Mouse (Mus musculus) lung, embryonic 16.5 days (tissue): ENCODE data around the gene Olfr71. TPM values are rescaled to one million over a fixed set of nuclear protein-coding genes. Genes with fewer than 3 reads are reported as not detected.

Source experiments
- ATAC-seq: fragments of 200-750 bp; cut with Nextera tagmentation; 2 replicates; pipeline ENCODE4 v1.8.0; 2017; ENCODE audit warnings: low read depth, mild to moderate bottlenecking, moderate library complexity
- H3K27ac ChIP-seq: fragments of 300-500 bp; sonication (generic); 2 replicates; pipeline ENCODE4 v1.5.1; 2014; ENCODE audit warnings: mild to moderate bottlenecking, control low read depth, low read length
- H3K27me3 ChIP-seq: fragments of 300-500 bp; sonication (generic); 2 replicates; pipeline ENCODE4 v1.6.1; 2014; ENCODE audit warnings: low read depth, low read length, mixed read lengths; ENCODE audit not compliant: control insufficient read depth, insufficient read depth
- H3K36me3 ChIP-seq: fragments of 300-500 bp; sonication (generic); 2 replicates; pipeline ENCODE4 v1.6.1; 2014; ENCODE audit warnings: low read length; ENCODE audit not compliant: control insufficient read depth, insufficient read depth
- H3K4me1 ChIP-seq: fragments of 300-500 bp; sonication (generic); replicated peaks from 2 replicates; pipeline ENCODE4 v1.6.1; 2014; ENCODE audit warnings: low read length, mixed read lengths; ENCODE audit not compliant: control insufficient read depth, insufficient read depth
- H3K4me2 ChIP-seq: fragments of 300-500 bp; sonication (generic); 2 replicates; pipeline ENCODE4 v1.6.1; 2014; ENCODE audit warnings: low read depth, low read length, control low read depth
- H3K4me3 ChIP-seq: fragments of 300-500 bp; sonication (generic); 2 replicates; pipeline ENCODE4 v1.5.1; 2014; ENCODE audit warnings: mild to moderate bottlenecking, low read length, control low read depth
- H3K9ac ChIP-seq: fragments of 300-500 bp; sonication (generic); 2 replicates; pipeline ENCODE4 v1.6.1; 2014; ENCODE audit warnings: low read length, control low read depth
- H3K9me3 ChIP-seq: fragments of 300-500 bp; sonication (generic); 2 replicates; pipeline ENCODE4 v1.6.1; 2016; ENCODE audit warnings: low read length; ENCODE audit not compliant: control insufficient read depth
- WGBS: fragments of 180-500 bp; shearing (Covaris S2); extraction: QIAGEN DNeasy Blood & Tissue Kit; methylation state at CpG from one replicate; pipeline ENCODE4 v1.1.7; 2014; 5-methylcytosine and 5-hydroxymethylcytosine counted together
- polyA plus RNA-seq: library from polyadenylated mRNA; unstranded; fragments of >200 nt; fragmentation: Nextera tagmentation; extraction: Ambion mirVana; gene quantifications from 2 replicates; pipeline ENCODE4 v1.2.1, GENCODE M21; 2015

The Olfr71 gene
- polyA plus RNA-seq, 1 experiment from 2014 or later: 0.16 TPM

GRCm38 (mm10) chr4:43732171-43732570, 22.1 kb upstream of the Olfr71 start:
- Histone ChIP-seq H3K4me3 (no peak overlapping the region), H3K9me3 (no peaks in the 10 kb centered on the region), H3K27ac (no peak overlapping the region), H3K4me1 (peaks cover 44% of the 10 kb centered on the region), H3K27me3 (no peaks in the 10 kb centered on the region), H3K4me2 (no peak overlapping the region), H3K36me3 (no peaks in the 10 kb centered on the region), H3K9ac (peak overlapping the region; percentile 2; the same call in 1 of the 2 replicates)
- 5% methylated on average over 1 of the region's 1 CpGs for WGBS
- ATAC-seq: no peak

- WGBS: 57% methylated on average over 21 of the region's 21 CpGs
- Histone ChIP-seq H3K4me1 (peaks cover 54% of the 10 kb centered on the region), H3K4me3 (no peak overlapping the region), H3K4me2 (peak overlapping the region; percentile 6; the same call in 1 of the 2 replicates), H3K9me3 (no peaks in the 10 kb centered on the region), H3K9ac (no peak overlapping the region), H3K27me3 (no peaks in the 10 kb centered on the region), H3K36me3 (no peaks in the 10 kb centered on the region), H3K27ac (peak overlapping the region; percentile 82)
- ATAC-seq: no peak
Measured at GRCm38 (mm10) chr4:43730750-43731297, 20.8 kb upstream of the Olfr71 start.

GRCm38 (mm10) chr4:43729794-43730550, 19.9 kb upstream of the Olfr71 start, which contains the start of gene Spaar:
Gene Spaar (plus strand): TSS chr4:43730034.
- H3K27ac ChIP-seq: peak within 1 kb of the TSS; percentile 82
- H3K4me1 ChIP-seq: peaks cover 54% of the 10 kb centered on the region
- H3K9ac ChIP-seq: no peak within 1 kb of the TSS
- H3K9me3 ChIP-seq: no peaks in the 10 kb centered on the region
- no peaks in the 10 kb centered on the region for H3K36me3 ChIP-seq
- WGBS: 35% methylated on average over 14 of the region's 14 CpGs
- H3K4me2 ChIP-seq: peak within 1 kb of the TSS; percentile 19; the same call in 1 of the 2 replicates
- peak; percentile 29 for ATAC-seq
- no peaks in the 10 kb centered on the region for H3K27me3 ChIP-seq
- no peak within 1 kb of the TSS for H3K4me3 ChIP-seq

- 35% methylated on average over 3 of the region's 3 CpGs for WGBS
- Histone ChIP-seq H3K4me1 (peaks cover 54% of the 10 kb centered on the region), H3K9ac (no peak overlapping the region), H3K27me3 (no peaks in the 10 kb centered on the region), H3K36me3 (no peaks in the 10 kb centered on the region), H3K4me2 (no peak overlapping the region), H3K9me3 (no peaks in the 10 kb centered on the region), H3K4me3 (no peak overlapping the region), H3K27ac (peak overlapping the region; percentile 82)
- ATAC-seq: no peak
Measured at GRCm38 (mm10) chr4:43729126-43729525, 19.1 kb upstream of the Olfr71 start.

GRCm38 (mm10) chr4:43728576-43728954, 18.5 kb upstream of the Olfr71 start:
- H3K36me3 ChIP-seq: no peaks in the 10 kb centered on the region
- H3K27me3 ChIP-seq: no peaks in the 10 kb centered on the region
- H3K27ac ChIP-seq: peak overlapping the region; percentile 82
- H3K4me2 ChIP-seq: no peak overlapping the region
- H3K4me3 ChIP-seq: no peak overlapping the region
- peaks cover 48% of the 10 kb centered on the region for H3K4me1 ChIP-seq
- H3K9me3 ChIP-seq: no peaks in the 10 kb centered on the region
- peak; percentile 59 for ATAC-seq
- whole genome bisulfite sequencing: 17% methylated on average over 5 of the region's 5 CpGs
- H3K9ac ChIP-seq: no peak overlapping the region

GRCm38 (mm10) chr4:43727718-43728575, 17.9 kb upstream of the Olfr71 start:
- Histone ChIP-seq H3K4me3 (no peak overlapping the region), H3K27me3 (no peaks in the 10 kb centered on the region), H3K27ac (peak overlapping the region; percentile 82), H3K4me1 (peaks cover 48% of the 10 kb centered on the region), H3K9ac (peak overlapping the region; percentile 26; the same call in 1 of the 2 replicates), H3K9me3 (no peaks in the 10 kb centered on the region), H3K4me2 (no peak overlapping the region), H3K36me3 (no peaks in the 10 kb centered on the region)
- 0 out of 2 replicates have a peak, but pooled peaks have one; percentile 10 for ATAC-seq
- WGBS: 56% methylated on average over 7 of the region's 7 CpGs

- H3K36me3 ChIP-seq: no peaks in the 10 kb centered on the region
- H3K4me1 ChIP-seq: peaks cover 48% of the 10 kb centered on the region
- peak within 1 kb of the TSS; percentile 26; the same call in 1 of the 2 replicates for H3K9ac ChIP-seq
- H3K9me3 ChIP-seq: no peaks in the 10 kb centered on the region
- no peak within 1 kb of the TSS for H3K4me3 ChIP-seq
- ATAC-seq: peak; percentile 85
- H3K27me3 ChIP-seq: no peaks in the 10 kb centered on the region
- H3K4me2 ChIP-seq: no peak within 1 kb of the TSS
- peak within 1 kb of the TSS; percentile 82 for H3K27ac ChIP-seq
- 12% methylated on average over 3 of the region's 3 CpGs for WGBS
Measured at GRCm38 (mm10) chr4:43726995-43727394, 16.9 kb upstream of the Olfr71 start, which contains the start of gene Hrct1. Gene Hrct1 (plus strand): TSS chr4:43727188.

GRCm38 (mm10) chr4:43726228-43726993, 16.4 kb upstream of the Olfr71 start:
- H3K9me3 ChIP-seq: no peaks in the 10 kb centered on the region
- no peak; the same call in 1 of the 2 replicates for ATAC-seq
- H3K4me2 ChIP-seq: no peak overlapping the region
- H3K4me3 ChIP-seq: no peak overlapping the region
- no peaks in the 10 kb centered on the region for H3K27me3 ChIP-seq
- WGBS: 44% methylated on average over 12 of the region's 12 CpGs
- no peak overlapping the region for H3K9ac ChIP-seq
- H3K36me3 ChIP-seq: no peaks in the 10 kb centered on the region
- peaks cover 48% of the 10 kb centered on the region for H3K4me1 ChIP-seq
- peak overlapping the region; percentile 50 for H3K27ac ChIP-seq
